Mouse (Mus musculus): Measurements from ENCODE around the gene Rubcn. TPM values are rescaled to one million over a fixed set of nuclear protein-coding genes. Genes with fewer than 3 reads are reported as not detected.
A peak's percentile ranks its signal among the peaks of the same experiment; 100 is the strongest.
"Not testable (repeated sequence)": the region's sequence is repeated elsewhere in the genome, so short reads cannot be mapped to it uniquely, and the experiment has no call there.

The Rubcn gene
- polyA plus RNA-seq (2012; rRNA removed), result 15.1 and 28.5 TPM in 2 replicates

DNA sequence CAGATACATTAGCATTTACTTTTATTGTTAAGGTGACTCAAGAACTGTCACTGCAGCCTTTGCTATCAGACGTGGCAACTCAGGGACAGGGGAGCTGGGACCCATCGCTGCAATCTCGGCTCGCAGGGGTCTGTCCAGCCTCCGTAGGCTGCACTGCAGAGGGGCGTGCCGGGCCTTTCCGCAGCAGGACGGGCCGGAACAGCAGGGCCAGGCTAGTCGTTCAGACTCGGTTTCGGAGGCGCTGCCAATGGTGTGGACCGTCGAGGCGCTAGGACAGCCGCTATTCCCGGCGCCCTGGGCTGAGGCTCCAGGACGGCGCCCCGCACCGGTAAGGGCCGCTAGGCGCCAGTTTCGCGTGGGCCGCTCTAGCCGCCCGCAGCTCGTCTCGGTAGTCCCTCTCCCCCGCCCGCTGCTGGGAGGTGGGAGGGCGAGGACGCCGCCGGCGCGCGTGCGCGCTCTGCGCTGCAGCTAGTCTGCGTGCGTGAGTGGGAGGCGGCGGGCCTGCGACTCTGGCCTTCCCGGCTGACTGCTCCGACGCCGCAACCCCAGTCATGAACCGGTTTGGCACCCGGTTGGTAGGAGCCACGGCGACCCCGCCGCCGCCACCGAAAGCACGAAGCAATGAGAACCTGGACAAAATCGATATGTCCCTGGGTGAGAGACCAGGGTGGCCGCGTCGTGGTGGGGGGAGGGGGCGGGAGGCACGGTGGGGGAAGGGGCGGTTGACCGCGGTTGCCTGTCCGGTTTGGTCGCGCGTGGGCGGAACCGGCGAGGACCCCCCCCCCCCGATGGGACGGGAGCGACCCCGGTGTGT, at the start of gene Rubcn, which contains the start of gene Fyttd1:
Gene Rubcn, minus strand, starts transcription at position 424 of the 814 bp plus-strand sequence.
Gene Fyttd1, plus strand, starts transcription at position 158 of the 814 bp plus-strand sequence.
- under 1% methylated on average over 76 of the region's 83 CpGs for WGBS
- Histone ChIP-seq H3K27ac (ENCODE audit: insufficient read depth, low read depth, low read length) (peak within 1 kb of the TSS; percentile 66), H3K4me3 (ENCODE audit: low read depth, low read length) (peak within 1 kb of the TSS; percentile 71), H3K4me1 (ENCODE audit: control insufficient read depth, insufficient read depth, insufficient read length, low read length) (peaks cover 7% of the 10 kb centered on the region; the same call in 1 of the 2 replicates), H3K27me3 (ENCODE audit: control insufficient read depth, insufficient read depth, low read length) (no peaks in the 10 kb centered on the region), H3K36me3 (ENCODE audit: control insufficient read depth, insufficient read depth, low read length) (no peaks in the 10 kb centered on the region)
- TF ChIP-seq CTCF (IDR thresholded peaks at IDR 0.05; ENCODE audit: extremely low read depth, insufficient read length, insufficient replicate concordance, low read depth, low read length), result peak; percentile 33; the same call in 1 of the 2 replicates
- TF ChIP-seq POLR2A (IDR thresholded peaks at IDR 0.05; ENCODE audit: low read depth, low read length), result peak; percentile 82

DNA sequence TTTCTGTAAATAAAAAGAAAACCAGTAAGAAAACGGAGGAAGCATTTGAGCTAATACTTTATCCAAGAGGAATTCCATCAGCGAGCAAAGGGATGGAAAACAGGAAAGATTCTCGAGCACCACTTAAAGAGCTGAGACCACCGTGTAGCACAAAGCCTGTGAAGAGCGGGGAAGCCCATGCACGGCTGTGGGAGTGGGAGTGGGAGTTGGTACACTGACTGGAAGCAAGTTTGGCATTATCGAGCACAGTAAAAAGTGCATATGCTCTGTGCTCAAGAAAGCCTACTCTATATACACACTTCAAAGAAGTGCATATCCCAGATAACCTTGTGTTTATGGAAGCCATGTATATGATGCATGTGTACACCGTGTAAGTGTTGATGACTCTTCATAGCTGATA, 49.5 kb upstream of the Rubcn start:
- TF ChIP-seq POLR2A (IDR thresholded peaks at IDR 0.05; ENCODE audit: low read depth, low read length), result no peak
- no peak for TF ChIP-seq CTCF (IDR thresholded peaks at IDR 0.05; ENCODE audit: extremely low read depth, insufficient read length, insufficient replicate concordance, low read depth, low read length)
- H3K4me3 ChIP-seq (ENCODE audit: low read depth, low read length), result no peak overlapping the region
- 91% methylated on average over 8 of the region's 8 CpGs for WGBS

DNA sequence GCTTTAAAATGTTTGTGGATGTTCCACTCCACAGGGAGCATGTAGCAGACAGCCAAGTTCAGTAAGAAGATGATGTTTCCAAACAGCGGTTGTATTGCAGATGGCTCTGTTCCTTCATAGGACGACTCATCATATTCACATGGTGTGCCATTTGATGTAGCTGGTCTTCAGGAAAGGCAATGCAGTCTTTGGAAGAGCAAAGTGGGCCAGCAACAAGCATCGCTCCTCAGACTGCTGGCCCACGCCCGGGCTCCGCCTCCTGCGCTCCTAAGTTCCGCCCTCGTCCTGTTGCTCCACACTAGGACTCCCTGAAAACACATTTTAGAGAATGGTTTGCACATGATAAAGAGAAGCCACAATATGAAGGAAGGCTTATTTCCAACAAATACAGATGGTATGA, 49.1 kb upstream of the Rubcn start:
- not testable (repeated sequence) for H3K27me3 ChIP-seq (ENCODE audit: control insufficient read depth, insufficient read depth, low read length); H3K36me3 ChIP-seq (ENCODE audit: control insufficient read depth, insufficient read depth, low read length); H3K4me3 ChIP-seq (ENCODE audit: low read depth, low read length); H3K27ac ChIP-seq (ENCODE audit: insufficient read depth, low read depth, low read length); H3K4me1 ChIP-seq (ENCODE audit: control insufficient read depth, insufficient read depth, insufficient read length, low read length)
- WGBS, result 93% methylated on average over 9 of the region's 9 CpGs

More for the DNA sequence above, 49.5 kb upstream of the Rubcn start:
- Histone ChIP-seq H3K4me1 (ENCODE audit: control insufficient read depth, insufficient read depth, insufficient read length, low read length) (no peaks in the 10 kb centered on the region), H3K27me3 (ENCODE audit: control insufficient read depth, insufficient read depth, low read length) (no peaks in the 10 kb centered on the region), H3K36me3 (ENCODE audit: control insufficient read depth, insufficient read depth, low read length) (0 out of 2 replicates have a peak, but pooled peaks cover 4% of the 10 kb centered on the region), H3K27ac (ENCODE audit: insufficient read depth, low read depth, low read length) (no peak overlapping the region)

DNA sequence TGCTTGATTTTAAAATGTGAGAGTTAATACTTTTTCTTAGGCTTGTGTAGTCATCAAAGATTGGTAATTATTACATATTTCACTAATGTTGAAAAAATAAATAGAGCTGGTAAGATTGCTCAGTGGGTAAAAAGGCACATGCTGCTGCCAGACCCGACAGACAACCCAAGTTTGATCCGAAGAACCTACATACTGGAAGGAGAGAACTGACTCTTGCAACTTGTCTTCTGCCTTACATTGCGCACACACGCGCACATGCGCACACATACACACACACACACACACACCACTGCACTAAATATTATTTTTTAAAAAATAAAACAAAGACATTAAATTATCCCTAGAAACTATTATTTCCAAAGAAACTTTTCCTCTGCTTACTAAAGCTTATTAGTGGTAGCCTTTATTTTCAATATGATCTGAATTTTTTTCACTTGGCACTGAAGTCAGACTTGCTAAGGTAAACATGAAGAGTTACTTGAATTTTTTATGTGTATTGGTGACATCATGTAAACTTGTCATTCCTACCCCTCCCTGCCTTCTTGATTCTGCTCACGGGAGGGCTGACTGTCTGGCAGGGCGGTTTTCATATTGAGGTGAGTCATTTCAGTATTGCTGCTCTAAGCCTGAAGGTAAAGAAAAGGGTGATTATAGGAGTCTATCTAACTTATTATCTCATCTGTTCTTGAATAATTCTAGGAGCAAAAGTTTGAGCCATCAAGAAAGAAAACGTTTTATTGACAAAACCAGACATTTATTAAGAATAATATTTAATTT, 37.9 kb upstream of the Rubcn start:
- TF ChIP-seq POLR2A (IDR thresholded peaks at IDR 0.05; ENCODE audit: low read depth, low read length) (no peak), CTCF (IDR thresholded peaks at IDR 0.05; ENCODE audit: extremely low read depth, insufficient read length, insufficient replicate concordance, low read depth, low read length) (no peak)
- Histone ChIP-seq H3K4me1 (ENCODE audit: control insufficient read depth, insufficient read depth, insufficient read length, low read length) (no peaks in the 10 kb centered on the region), H3K27me3 (ENCODE audit: control insufficient read depth, insufficient read depth, low read length) (no peaks in the 10 kb centered on the region), H3K4me3 (ENCODE audit: low read depth, low read length) (peak overlapping the region; percentile 22; the same call in 1 of the 2 replicates), H3K36me3 (ENCODE audit: control insufficient read depth, insufficient read depth, low read length) (no peaks in the 10 kb centered on the region), H3K27ac (ENCODE audit: insufficient read depth, low read depth, low read length) (no peak overlapping the region)
- WGBS, result 66% methylated on average over 9 of the region's 9 CpGs

GRCm38 (mm10) chr16:32913937-32914881, 36.6 kb upstream of the Rubcn start, which contains the start of gene Lrch3:
Gene Lrch3, plus strand, starts transcription at chr16:32914100.
- no peaks in the 10 kb centered on the region for H3K4me1 ChIP-seq (ENCODE audit: control insufficient read depth, insufficient read depth, insufficient read length, low read length)
- no peaks in the 10 kb centered on the region for H3K27me3 ChIP-seq (ENCODE audit: control insufficient read depth, insufficient read depth, low read length)
- H3K36me3 ChIP-seq (ENCODE audit: control insufficient read depth, insufficient read depth, low read length), result no peaks in the 10 kb centered on the region
- H3K27ac ChIP-seq (ENCODE audit: insufficient read depth, low read depth, low read length), result peak within 1 kb of the TSS; percentile 68
- WGBS, result under 1% methylated on average over 85 of the region's 85 CpGs
- H3K4me3 ChIP-seq (ENCODE audit: low read depth, low read length), result peak within 1 kb of the TSS; percentile 98
- no peak for TF ChIP-seq CTCF (IDR thresholded peaks at IDR 0.05; ENCODE audit: extremely low read depth, insufficient read length, insufficient replicate concordance, low read depth, low read length)
- TF ChIP-seq POLR2A (IDR thresholded peaks at IDR 0.05; ENCODE audit: low read depth, low read length), result peak; percentile 97

DNA sequence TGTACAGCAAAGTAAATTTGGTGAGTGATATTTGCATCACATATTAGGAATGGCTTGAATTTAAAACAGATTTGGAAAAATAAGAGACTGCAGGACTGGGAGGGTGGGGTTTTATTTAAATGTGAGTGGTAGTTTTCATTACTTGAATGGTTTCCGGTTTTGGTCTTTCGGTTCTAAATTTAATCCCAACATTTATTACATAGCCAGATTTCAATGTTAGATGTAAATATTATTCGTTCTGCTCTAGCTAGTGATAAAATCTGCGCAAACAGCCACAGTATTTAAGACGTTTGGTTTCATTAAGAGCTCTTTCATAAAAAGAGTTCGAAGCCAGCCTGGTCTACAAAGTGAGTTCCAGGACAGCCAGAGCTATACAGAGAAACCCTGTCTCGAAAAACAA, 35.6 kb upstream of the Rubcn start:
- H3K4me3 ChIP-seq (ENCODE audit: low read depth, low read length), result no peak overlapping the region
- WGBS, result 49% methylated on average over 7 of the region's 7 CpGs
- no peaks in the 10 kb centered on the region for H3K27me3 ChIP-seq (ENCODE audit: control insufficient read depth, insufficient read depth, low read length)
- TF ChIP-seq CTCF (IDR thresholded peaks at IDR 0.05; ENCODE audit: extremely low read depth, insufficient read length, insufficient replicate concordance, low read depth, low read length) (no peak), POLR2A (IDR thresholded peaks at IDR 0.05; ENCODE audit: low read depth, low read length) (no peak)
- no peak overlapping the region for H3K27ac ChIP-seq (ENCODE audit: insufficient read depth, low read depth, low read length)
- no peaks in the 10 kb centered on the region for H3K36me3 ChIP-seq (ENCODE audit: control insufficient read depth, insufficient read depth, low read length)
- no peaks in the 10 kb centered on the region for H3K4me1 ChIP-seq (ENCODE audit: control insufficient read depth, insufficient read depth, insufficient read length, low read length)
